Mouse (Mus musculus): Measurements from ENCODE around the gene Ccni. TPM values are rescaled to one million over a fixed set of nuclear protein-coding genes. Genes with fewer than 3 reads are reported as not detected.
A peak's percentile ranks its signal among the peaks of the same experiment; 100 is the strongest.

Gene Ccni
- polyA plus RNA-seq, 1 experiment = 234 TPM

GRCm38 (mm10) chr5:93172536-93172935, 33.8 kb downstream of the Ccni start:
- Histone ChIP-seq H3K4me3 (ENCODE audit: insufficient read depth, low read length) (no peak overlapping the region), H3K27ac (ENCODE audit: insufficient read depth, low read depth, low read length) (no peak overlapping the region), H3K4me1 (ENCODE audit: control insufficient read depth, insufficient read depth, low read length) (no peaks in the 10 kb centered on the region)
- TF ChIP-seq POLR2A (IDR thresholded peaks at IDR 0.05; ENCODE audit: borderline replicate concordance, low read depth, low read length) = no peak
- no peak for TF ChIP-seq CTCF (IDR thresholded peaks at IDR 0.05; ENCODE audit: low read depth, low read length)

DNA sequence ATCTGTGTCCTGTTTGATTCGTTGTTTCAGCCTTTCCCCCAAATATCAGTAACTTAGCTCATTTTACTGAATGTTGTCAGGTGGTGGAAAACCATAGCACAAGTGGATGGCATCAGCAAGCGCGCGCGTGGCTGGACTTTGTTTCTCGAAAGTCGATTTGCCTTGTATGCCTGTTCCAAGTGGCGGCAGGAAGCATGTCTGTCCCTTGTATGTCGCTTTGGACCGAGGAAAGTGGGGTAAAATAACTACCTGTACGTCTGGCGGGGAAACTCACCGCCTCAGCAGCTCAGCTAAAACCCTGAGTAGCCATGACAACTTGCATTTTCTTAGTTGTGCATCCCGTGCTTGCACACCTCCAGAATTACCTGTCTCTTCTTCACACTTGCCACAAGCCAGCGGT, 34.9 kb downstream of the Ccni start:
- no peak for TF ChIP-seq POLR2A (IDR thresholded peaks at IDR 0.05; ENCODE audit: borderline replicate concordance, low read depth, low read length)
- Histone ChIP-seq H3K27ac (ENCODE audit: insufficient read depth, low read depth, low read length) (no peak overlapping the region), H3K4me3 (ENCODE audit: insufficient read depth, low read length) (no peak overlapping the region), H3K4me1 (ENCODE audit: control insufficient read depth, insufficient read depth, low read length) (no peaks in the 10 kb centered on the region)

GRCm38 (mm10) chr5:93168654-93169053, 37.6 kb downstream of the Ccni start:
- no peak overlapping the region for H3K27ac ChIP-seq (ENCODE audit: insufficient read depth, low read depth, low read length)
- H3K4me1 ChIP-seq (ENCODE audit: control insufficient read depth, insufficient read depth, low read length) = no peaks in the 10 kb centered on the region
- no peak for TF ChIP-seq POLR2A (IDR thresholded peaks at IDR 0.05; ENCODE audit: borderline replicate concordance, low read depth, low read length)
- no peak for TF ChIP-seq CTCF (IDR thresholded peaks at IDR 0.05; ENCODE audit: low read depth, low read length)
- H3K4me3 ChIP-seq (ENCODE audit: insufficient read depth, low read length) = no peak overlapping the region

GRCm38 (mm10) chr5:93167919-93168516, 38.3 kb downstream of the Ccni start:
- H3K4me1 ChIP-seq (ENCODE audit: control insufficient read depth, insufficient read depth, low read length) = no peaks in the 10 kb centered on the region
- no peak overlapping the region for H3K27ac ChIP-seq (ENCODE audit: insufficient read depth, low read depth, low read length)
- H3K4me3 ChIP-seq (ENCODE audit: insufficient read depth, low read length) = no peak overlapping the region
- TF ChIP-seq CTCF (IDR thresholded peaks at IDR 0.05; ENCODE audit: low read depth, low read length) (no peak), POLR2A (IDR thresholded peaks at IDR 0.05; ENCODE audit: borderline replicate concordance, low read depth, low read length) (no peak)

GRCm38 (mm10) chr5:93163541-93163940, 42.8 kb downstream of the Ccni start:
- no peaks in the 10 kb centered on the region for H3K4me1 ChIP-seq (ENCODE audit: control insufficient read depth, insufficient read depth, low read length)
- TF ChIP-seq CTCF (IDR thresholded peaks at IDR 0.05; ENCODE audit: low read depth, low read length) (peak; percentile 29; the same call in 1 of the 2 replicates), POLR2A (IDR thresholded peaks at IDR 0.05; ENCODE audit: borderline replicate concordance, low read depth, low read length) (no peak)
- H3K27ac ChIP-seq (ENCODE audit: insufficient read depth, low read depth, low read length) = no peak overlapping the region
- H3K4me3 ChIP-seq (ENCODE audit: insufficient read depth, low read length) = no peak overlapping the region

DNA sequence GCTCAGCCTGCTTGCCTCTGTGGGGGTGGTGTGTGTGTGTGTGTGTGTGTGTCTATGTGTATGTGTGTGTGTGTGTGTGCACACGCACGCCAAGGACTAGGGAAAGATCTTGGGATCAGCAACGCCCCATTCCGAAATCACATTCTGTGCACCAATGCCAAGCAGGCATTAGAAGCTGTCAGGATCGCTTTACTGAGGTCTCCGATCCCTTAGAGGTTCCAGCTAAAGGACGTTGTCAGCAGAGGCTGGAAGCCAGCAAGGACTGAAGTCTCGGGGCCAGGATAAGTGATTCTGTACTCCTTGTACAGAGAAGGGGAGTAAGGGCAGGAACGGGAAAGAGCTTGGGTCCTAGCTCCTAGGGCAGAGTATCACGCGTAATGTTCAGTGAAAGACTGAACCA, 51.9 kb downstream of the Ccni start:
- H3K4me1 ChIP-seq (ENCODE audit: control insufficient read depth, insufficient read depth, low read length) = peaks cover 36% of the 10 kb centered on the region

DNA sequence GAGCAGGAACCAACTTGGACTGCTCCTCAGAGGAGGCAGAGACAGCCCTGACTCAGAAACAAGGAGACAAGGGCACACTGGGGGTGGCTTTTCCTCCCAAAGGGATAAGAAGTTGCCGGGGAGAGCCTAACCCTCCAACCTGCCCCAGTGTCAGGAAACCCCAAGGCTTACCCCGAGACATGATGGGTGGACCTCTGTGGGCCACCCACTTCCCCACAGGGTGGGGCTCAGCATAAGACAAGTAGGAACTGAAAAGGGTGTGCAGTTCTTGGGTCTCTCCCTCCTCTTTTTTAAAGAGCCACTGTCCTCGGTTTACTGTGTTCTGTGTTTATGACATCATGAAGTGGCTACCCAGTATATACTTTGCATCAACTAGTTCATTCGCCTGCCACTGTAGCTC, 53.8 kb downstream of the Ccni start:
- Histone ChIP-seq H3K4me1 (ENCODE audit: control insufficient read depth, insufficient read depth, low read length) (peaks cover 36% of the 10 kb centered on the region), H3K4me3 (ENCODE audit: insufficient read depth, low read length) (peak overlapping the region; percentile 42), H3K27ac (ENCODE audit: insufficient read depth, low read depth, low read length) (peak overlapping the region; percentile 45)
- no peak for TF ChIP-seq CTCF (IDR thresholded peaks at IDR 0.05; ENCODE audit: low read depth, low read length)
- no peak for TF ChIP-seq POLR2A (IDR thresholded peaks at IDR 0.05; ENCODE audit: borderline replicate concordance, low read depth, low read length)

More for the DNA sequence above, 51.9 kb downstream of the Ccni start:
- Histone ChIP-seq H3K27ac (ENCODE audit: insufficient read depth, low read depth, low read length) (no peak overlapping the region), H3K4me3 (ENCODE audit: insufficient read depth, low read length) (no peak overlapping the region)
- no peak for TF ChIP-seq POLR2A (IDR thresholded peaks at IDR 0.05; ENCODE audit: borderline replicate concordance, low read depth, low read length)
- no peak for TF ChIP-seq CTCF (IDR thresholded peaks at IDR 0.05; ENCODE audit: low read depth, low read length)

DNA sequence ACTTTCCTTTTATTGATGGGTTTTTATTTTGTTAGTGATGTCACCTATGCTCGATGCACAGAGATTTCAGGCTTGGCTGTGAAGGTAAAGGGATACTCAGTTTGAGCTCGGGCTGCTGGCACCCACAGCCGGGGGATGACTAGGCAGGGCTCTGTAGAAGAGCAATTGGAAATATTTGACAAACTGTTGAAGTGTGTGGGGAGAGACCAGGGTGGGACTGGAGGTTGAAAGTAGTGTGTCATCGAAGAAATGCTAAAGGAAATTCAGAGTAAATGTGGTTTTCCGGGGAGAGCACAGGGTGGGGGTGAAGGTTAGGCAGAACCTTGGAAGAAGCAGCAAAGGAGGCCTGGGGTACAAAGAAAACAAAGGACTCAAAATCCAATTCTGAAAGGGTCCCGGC, 54.3 kb downstream of the Ccni start:
- TF ChIP-seq POLR2A (IDR thresholded peaks at IDR 0.05; ENCODE audit: borderline replicate concordance, low read depth, low read length) = no peak
- TF ChIP-seq CTCF (IDR thresholded peaks at IDR 0.05; ENCODE audit: low read depth, low read length) = no peak
- Histone ChIP-seq H3K4me1 (ENCODE audit: control insufficient read depth, insufficient read depth, low read length) (peaks cover 36% of the 10 kb centered on the region), H3K27ac (ENCODE audit: insufficient read depth, low read depth, low read length) (peak overlapping the region; percentile 45), H3K4me3 (ENCODE audit: insufficient read depth, low read length) (peak overlapping the region; percentile 42)

- Histone ChIP-seq H3K4me1 (ENCODE audit: control insufficient read depth, insufficient read depth, low read length) (peaks cover 34% of the 10 kb centered on the region), H3K4me3 (ENCODE audit: insufficient read depth, low read length) (no peak overlapping the region), H3K27ac (ENCODE audit: insufficient read depth, low read depth, low read length) (peak overlapping the region; percentile 26; the same call in 1 of the 2 replicates)
- TF ChIP-seq CTCF (IDR thresholded peaks at IDR 0.05; ENCODE audit: low read depth, low read length) (no peak), POLR2A (IDR thresholded peaks at IDR 0.05; ENCODE audit: borderline replicate concordance, low read depth, low read length) (no peak)
Measured at GRCm38 (mm10) chr5:93149969-93150777, 56.1 kb downstream of the Ccni start.

GRCm38 (mm10) chr5:93145504-93145903, 60.8 kb downstream of the Ccni start:
- Histone ChIP-seq H3K4me3 (ENCODE audit: insufficient read depth, low read length) (no peak overlapping the region), H3K4me1 (ENCODE audit: control insufficient read depth, insufficient read depth, low read length) (peaks cover 6% of the 10 kb centered on the region), H3K27ac (ENCODE audit: insufficient read depth, low read depth, low read length) (no peak overlapping the region)
- no peak for TF ChIP-seq POLR2A (IDR thresholded peaks at IDR 0.05; ENCODE audit: borderline replicate concordance, low read depth, low read length)
- TF ChIP-seq CTCF (IDR thresholded peaks at IDR 0.05; ENCODE audit: low read depth, low read length) = no peak

Data from bone marrow macrophage, adult 2 months (primary cell).